Mouse (Mus musculus) urinary bladder, postnatal 4 days (tissue): ENCODE results near the gene Fam118b.

Source experiments
- DNase-seq, 2 experiments: peaks; one replicate each; pipeline ENCODE4 v3.0.0; 2021 to 2022; ENCODE audit warnings: low spot score in 2 of 2

Fam118b gene

GRCm38 (mm10) chr9:35197625-35198024, 70.0 kb downstream of the Fam118b start:
- DNase-seq: no peak

- DNase-seq: no peak
These were observed 73.6 kb downstream of the Fam118b start for GRCm38 (mm10) chr9:35194048-35194447.

- DNase-seq: no peak
These were observed 74.5 kb downstream of the Fam118b start for GRCm38 (mm10) chr9:35192983-35193542.

DNA sequence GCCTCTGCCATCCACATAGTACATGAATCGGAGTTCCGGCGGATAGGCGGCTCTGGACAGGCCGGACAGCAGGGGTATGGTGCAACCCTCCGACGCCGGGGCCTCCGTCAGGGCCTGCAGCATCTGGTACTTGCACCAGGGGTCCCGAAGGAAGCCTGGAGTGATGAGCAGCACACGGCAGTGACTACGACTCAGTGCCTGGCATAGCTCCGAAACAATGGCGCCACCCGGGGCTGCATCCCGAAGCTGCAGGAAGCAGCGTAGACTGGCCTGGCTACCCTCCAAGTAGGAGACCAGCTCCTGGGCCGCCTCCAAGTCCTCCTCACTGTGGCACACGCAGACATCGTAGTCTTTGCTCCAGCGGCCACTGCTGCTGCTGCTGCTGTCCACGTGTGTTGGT, 78.9 kb downstream of the Fam118b start:
- no peak for DNase-seq

DNA sequence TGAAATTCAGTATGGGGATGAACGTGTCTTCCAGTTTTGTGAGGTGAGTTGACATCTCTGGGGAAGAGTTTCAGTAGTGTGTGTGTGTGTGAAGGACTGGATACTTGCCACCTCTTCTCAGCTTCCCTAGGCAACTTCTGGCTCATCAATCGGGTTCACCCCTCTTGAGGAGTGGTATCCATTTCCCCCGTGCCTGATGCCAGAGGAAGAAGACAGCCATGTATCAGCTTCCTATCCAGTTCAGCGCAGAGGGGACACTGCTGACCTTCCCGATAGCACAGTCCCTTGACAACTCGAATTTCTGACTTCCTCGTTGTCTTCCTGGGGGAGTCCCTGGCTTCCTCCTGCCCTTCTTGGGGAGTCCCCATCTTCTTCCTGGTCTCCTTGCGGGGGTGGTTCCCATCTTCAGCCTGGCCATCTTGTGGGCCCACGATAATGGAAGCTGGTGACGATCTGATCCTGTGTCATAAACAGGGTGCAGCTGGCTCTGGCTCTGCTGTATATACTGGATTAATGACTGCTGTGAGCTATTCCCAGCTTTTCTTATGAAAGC, 80.2 kb downstream of the Fam118b start:
- no peak for DNase-seq

GRCm38 (mm10) chr9:35186430-35186829, 81.2 kb downstream of the Fam118b start:
- DNase-seq: no peak

DNA sequence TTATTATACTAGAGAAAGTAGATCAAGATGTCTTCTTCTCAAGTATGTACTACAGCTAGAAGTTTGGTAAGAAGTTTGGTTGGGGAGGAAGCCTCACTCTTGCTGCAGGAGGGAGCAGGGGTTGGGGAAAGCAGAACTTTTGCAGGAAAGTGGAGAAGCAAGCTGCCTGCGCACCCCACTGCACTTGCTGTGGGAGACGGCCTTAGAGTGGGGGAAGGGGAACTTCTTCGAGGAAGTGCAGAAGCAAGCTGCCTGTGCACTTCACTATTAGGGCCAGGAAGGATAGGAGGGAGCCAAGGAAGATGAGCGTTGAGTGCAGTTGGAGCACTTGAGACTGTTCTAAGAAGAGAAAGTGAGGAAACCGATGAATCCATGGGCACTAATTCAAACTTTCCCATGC, 84.2 kb downstream of the Fam118b start:
- no peak for DNase-seq

DNA sequence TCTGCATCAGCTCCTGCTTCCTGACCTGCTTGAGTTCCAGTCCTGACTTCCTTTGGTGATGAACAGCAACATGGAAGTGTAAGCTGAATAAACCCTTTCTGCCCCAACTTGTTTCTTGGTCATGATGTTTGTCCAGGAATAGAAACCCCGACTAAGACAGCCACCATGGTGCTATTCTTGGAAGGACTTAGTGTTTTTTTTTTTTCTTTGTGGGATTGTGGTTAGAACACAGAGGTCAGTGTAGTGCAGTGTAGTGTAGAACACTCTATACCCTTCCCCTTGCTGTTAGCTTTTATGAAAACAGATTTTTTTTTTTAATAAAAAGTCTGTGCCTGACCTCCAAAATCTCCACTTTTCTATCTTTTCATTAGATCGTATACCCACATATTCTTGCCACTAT, 84.8 kb downstream of the Fam118b start:
- no peak for DNase-seq

- DNase-seq: no peak
These were observed 91.4 kb downstream of the Fam118b start for GRCm38 (mm10) chr9:35176124-35176659.

DNA sequence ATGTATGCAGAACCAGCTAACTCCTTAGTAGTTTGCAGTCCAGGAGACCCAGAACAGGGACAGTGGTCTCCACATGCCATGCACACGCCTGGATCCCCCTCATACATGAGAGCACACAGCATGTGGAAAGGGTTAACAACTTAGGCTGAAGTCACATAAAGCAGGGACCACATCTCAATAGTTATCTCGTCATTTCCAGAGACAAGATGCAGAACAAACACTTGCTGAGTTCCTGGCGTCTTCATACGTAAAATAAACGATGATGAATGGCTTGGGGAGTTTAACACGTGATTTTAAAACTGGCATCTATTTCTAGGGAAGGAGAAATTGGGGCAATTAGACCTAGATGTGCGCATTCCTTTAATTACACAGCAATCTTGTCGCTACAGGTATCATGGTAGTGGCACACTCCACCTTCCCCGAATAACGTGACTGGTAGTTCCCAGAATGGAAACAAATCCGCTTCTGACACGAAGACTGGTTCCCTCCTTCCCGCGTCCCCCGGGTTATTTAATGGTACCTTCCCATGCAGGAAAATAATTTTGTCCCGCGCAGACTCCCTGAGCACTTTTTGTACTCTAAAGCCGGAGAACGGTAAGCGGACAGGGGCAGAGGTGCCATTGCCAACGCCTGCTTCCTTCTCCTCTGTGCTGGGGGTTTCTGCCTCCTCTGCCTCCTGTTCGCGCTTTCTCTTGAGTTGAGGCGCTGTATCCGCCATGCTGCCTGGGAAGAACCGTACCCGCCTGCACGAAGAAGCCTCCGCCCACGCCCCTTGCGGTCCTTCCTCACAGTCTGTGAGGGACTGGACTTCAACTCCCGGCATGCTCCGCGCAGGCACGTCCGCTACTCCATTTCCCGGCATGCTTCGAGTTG, 92.1 kb downstream of the Fam118b start, which contains the start of gene Dcps:
TSS of gene Dcps (minus strand) at position 811 of the 873 bp plus-strand sequence.
- peak; percentile 84 to 90 for DNase-seq

GRCm38 (mm10) chr9:35173331-35173730, 94.3 kb downstream of the Fam118b start:
- DNase-seq: no peak

DNA sequence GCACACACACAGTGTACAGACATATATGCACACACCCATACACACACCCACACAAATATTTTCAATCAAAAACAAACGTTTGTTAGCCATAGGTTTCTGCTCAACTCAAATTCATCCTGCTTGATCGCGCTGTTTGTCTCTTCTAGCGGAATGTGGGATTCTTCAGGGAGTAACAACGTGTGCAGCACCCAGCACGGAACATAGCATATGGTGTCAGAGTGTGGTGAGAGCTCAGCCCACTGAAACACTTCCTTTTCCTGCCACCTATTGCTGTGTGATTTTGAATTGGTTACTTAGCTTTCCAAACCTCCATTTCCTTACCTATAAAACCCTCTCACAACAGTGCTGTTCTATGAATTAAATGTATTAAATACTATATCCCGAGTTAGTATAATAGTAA, 97.5 kb downstream of the Fam118b start:
- DNase-seq: no peak
